Mouse (Mus musculus): Measurements from ENCODE around the gene Trim2. TPM values are rescaled to one million over a fixed set of nuclear protein-coding genes. Genes with fewer than 3 reads are reported as not detected.

The Trim2 gene
- polyA plus RNA-seq, 1 experiment from 2014 or later = 177 TPM

DNA sequence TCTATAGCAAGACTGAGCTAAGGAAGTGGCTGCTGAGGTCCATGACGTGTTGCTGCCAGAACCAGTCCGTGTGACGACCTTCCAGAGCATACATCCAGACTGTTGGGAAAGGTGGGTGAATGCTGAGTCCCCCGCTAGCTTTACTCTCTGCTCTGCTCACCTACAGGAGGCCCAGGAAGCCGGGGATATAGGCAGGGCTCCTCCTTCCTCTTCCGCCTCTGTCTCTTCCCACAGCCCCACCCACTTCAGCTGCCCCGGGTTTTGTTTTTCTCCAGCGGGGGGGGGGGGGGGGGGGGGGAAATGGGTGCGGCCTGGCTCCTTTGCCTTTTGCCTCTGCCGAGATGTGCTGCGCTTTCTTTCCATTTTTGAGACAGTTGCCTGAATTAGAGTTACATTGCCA, 30.9 kb upstream of the Trim2 start:
- Histone ChIP-seq H3K36me3 (no peaks in the 10 kb centered on the region), H3K9ac (replicated peaks) (no peak overlapping the region), H3K4me2 (replicated peaks) (no peak overlapping the region), H3K4me3 (replicated peaks) (no peak overlapping the region), H3K9me3 (no peaks in the 10 kb centered on the region), H3K4me1 (replicated peaks) (peaks cover 33% of the 10 kb centered on the region), H3K27me3 (peaks cover 10% of the 10 kb centered on the region; the same call in 1 of the 2 replicates), H3K27ac (no peak overlapping the region)
- ATAC-seq = no peak
- WGBS = 63% methylated on average over 9 of the region's 11 CpGs

DNA sequence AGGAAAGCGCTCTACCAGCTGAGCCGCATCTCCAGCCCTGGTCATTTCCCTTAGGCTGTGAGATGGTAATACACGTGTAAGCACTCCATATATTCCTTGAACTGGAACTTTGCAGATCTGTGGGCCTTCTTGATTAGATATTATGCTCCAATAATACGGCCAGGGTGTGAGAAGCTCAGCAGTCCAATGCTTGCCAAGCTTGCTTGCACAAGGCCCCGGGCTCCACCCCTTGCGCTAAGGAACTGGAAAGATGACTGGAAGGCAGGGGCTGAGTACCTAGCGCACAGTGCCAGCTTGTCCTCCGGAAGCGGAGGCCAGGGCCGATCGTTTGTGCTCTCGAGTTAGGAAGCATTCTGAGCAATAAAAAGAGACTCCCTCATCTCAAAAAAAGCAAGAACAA, 29.7 kb upstream of the Trim2 start:
- Histone ChIP-seq H3K4me1 (replicated peaks) (peaks cover 31% of the 10 kb centered on the region), H3K36me3 (no peaks in the 10 kb centered on the region), H3K27me3 (peaks cover 10% of the 10 kb centered on the region; the same call in 1 of the 2 replicates), H3K27ac (no peak overlapping the region), H3K4me2 (replicated peaks) (no peak overlapping the region), H3K9me3 (no peaks in the 10 kb centered on the region), H3K9ac (replicated peaks) (no peak overlapping the region), H3K4me3 (replicated peaks) (no peak overlapping the region)
- WGBS = 93% methylated on average over 12 of the region's 12 CpGs
- ATAC-seq = no peak

DNA sequence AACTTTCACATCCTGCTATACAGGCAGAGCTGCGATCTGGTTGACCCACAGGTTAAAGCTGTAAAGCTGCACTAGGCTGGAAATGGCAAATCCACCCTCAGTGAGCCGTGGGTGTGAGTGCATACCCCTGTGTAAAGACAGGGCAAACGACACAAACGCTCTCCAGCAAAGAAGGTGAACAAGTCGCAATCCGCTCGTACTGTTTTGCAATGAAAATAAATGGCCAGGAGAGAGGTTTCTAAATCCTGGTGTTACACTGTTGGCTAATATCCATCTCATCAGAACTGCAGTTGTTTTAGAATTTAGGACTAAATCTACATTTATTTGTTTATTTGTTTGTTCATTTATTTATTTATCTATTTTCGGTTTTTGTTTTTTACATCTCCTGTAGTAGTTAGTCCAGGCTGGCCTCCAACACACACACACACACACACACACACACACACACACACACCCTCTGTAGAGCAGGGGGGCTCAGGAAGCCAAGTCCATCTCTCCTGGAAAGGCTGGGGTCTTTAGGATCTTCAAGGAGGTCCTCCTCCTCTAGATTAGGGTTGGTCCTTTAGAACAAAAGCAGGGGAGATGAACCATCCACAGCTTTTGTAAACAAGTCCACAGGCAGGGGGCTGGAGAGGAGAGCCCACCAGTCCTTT, 28.9 kb upstream of the Trim2 start:
- Histone ChIP-seq H3K27ac (no peak overlapping the region), H3K9ac (replicated peaks) (no peak overlapping the region), H3K36me3 (no peaks in the 10 kb centered on the region), H3K4me2 (replicated peaks) (peak overlapping the region; percentile 42), H3K4me3 (replicated peaks) (no peak overlapping the region), H3K27me3 (peaks cover 10% of the 10 kb centered on the region; the same call in 1 of the 2 replicates), H3K9me3 (no peaks in the 10 kb centered on the region), H3K4me1 (replicated peaks) (peaks cover 23% of the 10 kb centered on the region)
- 35% methylated on average over 8 of the region's 8 CpGs for WGBS
- ATAC-seq = no peak

DNA sequence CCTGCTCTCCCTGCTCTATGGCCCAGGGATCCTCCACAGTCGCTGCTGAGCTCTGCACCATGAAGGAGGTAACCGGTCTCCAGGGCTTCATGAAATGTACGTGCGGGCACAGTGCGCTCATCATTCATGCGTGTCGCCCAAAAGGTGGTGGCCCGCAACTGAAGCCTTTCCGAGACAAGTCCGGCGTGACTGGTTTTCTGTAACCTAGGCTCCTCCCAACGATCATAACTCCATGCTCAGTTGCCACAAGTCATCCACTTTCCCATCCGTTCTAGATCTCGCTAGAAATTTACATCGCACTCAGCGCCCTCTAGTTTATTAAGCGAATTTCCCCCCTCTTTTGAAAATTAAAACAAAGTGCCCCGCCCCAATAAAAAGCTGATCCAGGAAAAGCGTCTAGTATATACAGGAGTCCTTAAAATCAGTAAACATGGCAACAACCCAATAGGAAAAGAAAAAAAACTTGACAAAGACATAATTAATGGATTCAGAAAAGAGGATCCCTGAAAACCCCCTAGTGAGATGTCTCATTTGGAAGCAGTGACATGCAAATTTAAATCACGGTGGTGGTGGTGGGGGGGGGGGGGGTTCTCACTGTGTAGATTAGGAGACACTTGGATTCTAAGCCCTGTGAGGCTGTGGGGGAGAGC, 28.2 kb upstream of the Trim2 start:
- Histone ChIP-seq H3K4me1 (replicated peaks) (peaks cover 22% of the 10 kb centered on the region), H3K4me2 (replicated peaks) (peak overlapping the region; percentile 42), H3K9me3 (no peaks in the 10 kb centered on the region), H3K27ac (no peak overlapping the region), H3K27me3 (peaks cover 10% of the 10 kb centered on the region; the same call in 1 of the 2 replicates), H3K9ac (replicated peaks) (no peak overlapping the region), H3K4me3 (replicated peaks) (peak overlapping the region; percentile 20), H3K36me3 (no peaks in the 10 kb centered on the region)
- 9% methylated on average over 20 of the region's 20 CpGs for WGBS
- ATAC-seq = no peak

DNA sequence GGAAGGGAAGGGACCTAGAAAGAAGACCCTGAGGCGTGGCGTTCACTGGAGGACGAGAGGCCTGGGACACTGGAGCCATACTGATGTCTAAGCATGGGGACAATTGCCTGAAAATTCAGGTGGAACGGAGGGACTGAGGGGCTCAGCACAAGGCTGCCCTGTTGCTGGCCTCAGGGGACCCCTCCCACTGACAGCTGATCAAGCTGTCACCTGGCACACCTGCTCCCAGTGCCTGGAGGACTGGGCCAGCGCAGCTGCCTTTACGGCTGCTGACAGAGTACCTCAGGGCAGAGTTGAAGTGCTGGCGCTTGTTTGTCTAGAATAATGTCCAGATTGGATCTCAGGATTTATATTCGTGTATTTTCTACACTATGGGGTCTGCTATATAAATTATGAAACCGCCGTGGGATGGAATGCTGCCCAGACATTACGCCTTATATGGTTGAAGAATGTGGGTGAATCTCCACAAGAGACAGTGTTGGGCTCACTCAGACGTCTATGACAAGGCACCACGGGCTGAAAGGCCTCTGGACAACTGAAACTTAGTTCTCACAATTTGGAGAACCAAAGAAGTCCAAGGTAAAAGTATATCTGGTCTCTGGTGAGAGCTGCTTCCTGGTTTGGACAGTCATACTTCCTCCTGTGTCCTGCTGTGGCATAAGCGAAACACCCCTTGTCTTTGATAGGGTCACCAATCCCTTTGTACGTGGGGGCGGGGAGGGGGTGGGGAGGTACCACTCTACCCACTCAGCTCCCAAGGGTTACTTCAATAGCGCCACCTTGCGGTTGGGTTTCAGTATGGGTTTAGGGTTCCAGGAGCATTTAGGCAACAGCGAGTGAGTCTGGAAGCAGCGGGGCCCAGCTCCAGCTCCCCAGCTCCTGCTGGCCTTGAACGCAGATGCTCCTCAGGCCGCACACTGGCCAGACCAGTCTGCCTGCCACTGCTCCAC, 27.0 kb upstream of the Trim2 start:
- Histone ChIP-seq H3K36me3 (no peaks in the 10 kb centered on the region), H3K4me1 (replicated peaks) (peaks cover 22% of the 10 kb centered on the region), H3K4me2 (replicated peaks) (no peak overlapping the region), H3K27ac (no peak overlapping the region), H3K4me3 (replicated peaks) (no peak overlapping the region), H3K9ac (replicated peaks) (no peak overlapping the region), H3K27me3 (peaks cover 10% of the 10 kb centered on the region; the same call in 1 of the 2 replicates), H3K9me3 (no peaks in the 10 kb centered on the region)
- peak; percentile 38; the same call in 1 of the 2 replicates for ATAC-seq
- WGBS = 47% methylated on average over 22 of the region's 22 CpGs

DNA sequence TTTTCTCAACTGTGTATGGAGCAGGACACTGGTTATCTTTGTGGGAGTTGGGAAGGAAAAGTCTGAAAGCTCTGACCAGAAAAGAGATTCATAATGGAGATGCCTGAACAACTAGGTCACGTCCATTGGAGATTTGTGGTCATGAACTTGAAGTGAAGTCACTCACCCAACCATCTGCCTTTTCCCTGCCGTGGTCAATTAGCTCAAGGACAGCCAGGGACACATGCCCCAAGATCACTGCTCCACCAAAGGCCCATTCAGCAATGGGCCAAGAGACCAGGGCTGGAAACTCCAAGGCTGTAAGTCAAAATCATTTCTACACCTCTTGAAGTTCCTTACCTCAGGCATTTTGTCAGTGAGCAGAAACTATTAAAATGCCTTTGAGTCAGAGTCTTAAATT, 23.5 kb upstream of the Trim2 start:
- WGBS = 91% methylated on average over 2 of the region's 2 CpGs

DNA sequence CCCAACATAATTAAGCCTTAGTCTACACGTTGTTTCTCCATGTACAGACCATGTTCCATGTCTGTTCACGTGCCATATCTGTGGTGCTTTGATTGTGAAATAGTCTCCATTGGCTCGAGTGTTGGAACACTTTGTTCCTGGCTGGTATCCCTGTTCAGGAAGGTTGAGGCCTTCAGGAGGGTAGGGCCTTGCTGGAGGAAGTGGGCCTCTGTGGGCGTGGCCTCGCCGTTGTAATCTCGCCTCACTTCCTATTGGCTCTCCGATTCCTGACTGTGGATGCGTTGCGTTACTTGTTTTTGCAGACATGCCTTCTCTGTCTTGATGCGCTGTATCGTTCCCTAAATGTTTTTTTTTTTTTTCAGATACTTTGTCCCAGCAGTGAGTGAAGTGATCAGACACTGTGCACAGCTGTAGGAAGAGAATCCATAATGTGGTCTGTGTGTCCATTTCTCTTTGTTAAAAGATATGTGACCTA, 18.3 kb upstream of the Trim2 start:
- H3K27ac ChIP-seq = no peak overlapping the region
- 88% methylated on average over 12 of the region's 12 CpGs for WGBS
- ATAC-seq = no peak
- H3K9ac ChIP-seq (replicated peaks) = no peak overlapping the region
- no peaks in the 10 kb centered on the region for H3K27me3 ChIP-seq
- H3K4me1 ChIP-seq (replicated peaks) = peaks cover 8% of the 10 kb centered on the region; the same call in 1 of the 2 replicates
- no peak overlapping the region for H3K4me3 ChIP-seq (replicated peaks)
- 0 out of 2 replicates have a peak, but pooled peaks cover 5% of the 10 kb centered on the region for H3K9me3 ChIP-seq
- H3K4me2 ChIP-seq (replicated peaks) = no peak overlapping the region
- no peaks in the 10 kb centered on the region for H3K36me3 ChIP-seq

More for the DNA sequence above, 23.5 kb upstream of the Trim2 start:
- ATAC-seq = no peak
- H3K9ac ChIP-seq (replicated peaks) = no peak overlapping the region
- no peaks in the 10 kb centered on the region for H3K36me3 ChIP-seq
- no peak overlapping the region for H3K27ac ChIP-seq
- H3K4me2 ChIP-seq (replicated peaks) = no peak overlapping the region
- peaks cover 7% of the 10 kb centered on the region; the same call in 1 of the 2 replicates for H3K27me3 ChIP-seq
- H3K9me3 ChIP-seq = no peaks in the 10 kb centered on the region
- H3K4me1 ChIP-seq (replicated peaks) = peaks cover 19% of the 10 kb centered on the region
- H3K4me3 ChIP-seq (replicated peaks) = no peak overlapping the region

DNA sequence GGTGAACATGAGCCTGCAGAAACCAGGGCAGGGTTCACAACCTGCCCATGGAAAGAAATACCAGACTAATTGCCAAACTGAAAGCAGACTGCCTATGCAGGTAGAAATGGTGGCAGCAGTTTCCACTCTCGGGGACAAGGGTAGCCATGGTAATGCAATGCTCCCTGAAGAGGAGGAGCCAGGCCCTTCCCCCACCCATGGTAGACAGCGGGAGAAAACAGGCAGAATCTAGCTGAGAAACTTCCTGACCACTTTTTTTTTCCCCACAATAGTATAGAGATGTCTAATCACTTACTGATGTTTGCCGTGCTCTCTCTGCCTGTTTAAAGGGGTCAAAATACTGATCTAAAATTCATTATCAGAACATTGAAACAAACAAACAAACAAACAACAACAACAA, 17.8 kb upstream of the Trim2 start:
- 0 out of 2 replicates have a peak, but pooled peaks cover 5% of the 10 kb centered on the region for H3K9me3 ChIP-seq
- no peak overlapping the region for H3K9ac ChIP-seq (replicated peaks)
- H3K27me3 ChIP-seq = no peaks in the 10 kb centered on the region
- H3K4me3 ChIP-seq (replicated peaks) = no peak overlapping the region
- WGBS = 21% methylated on average over 3 of the region's 3 CpGs
- no peak overlapping the region for H3K4me2 ChIP-seq (replicated peaks)
- no peak overlapping the region for H3K27ac ChIP-seq
- ATAC-seq = 0 out of 2 replicates have a peak, but pooled peaks have one; percentile 11
- H3K4me1 ChIP-seq (replicated peaks) = peaks cover 8% of the 10 kb centered on the region; the same call in 1 of the 2 replicates
- H3K36me3 ChIP-seq = no peaks in the 10 kb centered on the region

DNA sequence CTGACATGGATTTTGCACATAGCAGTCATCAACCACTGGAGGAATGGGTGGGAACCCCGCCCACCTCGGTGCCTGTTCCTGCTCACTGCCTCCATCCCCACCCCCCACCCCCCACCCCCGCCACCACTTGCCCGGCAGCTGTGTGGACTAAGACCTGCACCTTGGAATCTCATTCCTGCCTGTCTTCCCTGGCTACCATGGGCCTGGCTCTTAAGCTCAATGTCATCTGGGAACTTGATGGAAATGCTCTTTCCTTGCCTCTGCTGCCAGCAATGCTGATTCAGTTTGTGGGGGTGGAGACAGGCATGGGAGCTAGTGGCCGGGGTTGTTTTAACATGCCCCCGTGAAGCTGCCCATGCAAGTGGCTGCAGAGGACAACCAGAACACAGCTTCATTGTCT, 17.3 kb upstream of the Trim2 start:
- H3K27ac ChIP-seq = no peak overlapping the region
- no peak overlapping the region for H3K4me2 ChIP-seq (replicated peaks)
- no peak overlapping the region for H3K9ac ChIP-seq (replicated peaks)
- H3K9me3 ChIP-seq = 0 out of 2 replicates have a peak, but pooled peaks cover 5% of the 10 kb centered on the region
- WGBS = 40% methylated on average over 6 of the region's 6 CpGs
- no peaks in the 10 kb centered on the region for H3K27me3 ChIP-seq
- ATAC-seq = 0 out of 2 replicates have a peak, but pooled peaks have one; percentile 24
- no peaks in the 10 kb centered on the region for H3K36me3 ChIP-seq
- H3K4me1 ChIP-seq (replicated peaks) = peaks cover 8% of the 10 kb centered on the region; the same call in 1 of the 2 replicates
- H3K4me3 ChIP-seq (replicated peaks) = no peak overlapping the region

DNA sequence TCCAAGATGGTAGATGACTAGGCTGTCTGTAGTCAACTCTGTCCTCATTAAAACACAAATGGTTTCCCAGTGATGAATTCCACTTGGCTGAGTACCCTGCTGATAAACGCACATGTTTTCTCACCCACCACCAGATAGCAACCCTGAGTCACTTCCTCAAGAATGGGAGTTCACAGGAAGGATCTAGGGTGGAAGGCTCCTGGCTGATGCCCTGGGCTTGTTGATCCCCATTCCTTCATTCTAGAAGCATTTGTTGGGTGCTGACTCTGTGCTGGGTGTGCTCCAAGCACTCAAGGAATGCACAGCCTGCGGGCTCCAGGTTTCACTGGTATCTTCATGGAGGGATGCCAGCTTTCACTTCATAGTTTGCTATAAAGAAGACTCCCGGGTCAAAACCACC, 12.8 kb upstream of the Trim2 start:
- no peak overlapping the region for H3K9ac ChIP-seq (replicated peaks)
- no peak overlapping the region for H3K4me2 ChIP-seq (replicated peaks)
- H3K9me3 ChIP-seq = 0 out of 2 replicates have a peak, but pooled peaks cover 5% of the 10 kb centered on the region
- WGBS = 88% methylated on average over 3 of the region's 3 CpGs
- no peak for ATAC-seq
- H3K27me3 ChIP-seq = no peaks in the 10 kb centered on the region
- H3K36me3 ChIP-seq = no peaks in the 10 kb centered on the region
- no peak overlapping the region for H3K4me3 ChIP-seq (replicated peaks)
- H3K27ac ChIP-seq = no peak overlapping the region
- peaks cover 15% of the 10 kb centered on the region for H3K4me1 ChIP-seq (replicated peaks)

DNA sequence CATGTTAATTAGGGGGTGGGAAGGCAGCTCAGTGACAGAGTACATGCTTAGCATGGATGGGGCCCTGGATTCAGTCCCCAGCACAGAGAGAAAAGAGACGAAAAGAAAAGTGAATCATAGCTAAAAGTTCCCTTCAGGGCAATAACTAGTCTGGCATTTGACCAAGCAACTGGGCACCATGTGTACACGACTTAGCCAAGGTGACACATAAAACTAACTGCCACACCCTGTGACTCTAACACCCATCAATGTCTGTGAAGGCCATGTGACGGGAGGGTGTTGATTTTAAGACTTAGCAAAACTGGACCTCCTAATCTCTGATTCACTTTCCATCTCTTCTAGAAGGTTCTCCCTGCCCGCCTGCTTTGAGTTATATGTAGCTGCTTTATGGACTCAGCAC, 12.2 kb upstream of the Trim2 start:
- peaks cover 9% of the 10 kb centered on the region for H3K4me1 ChIP-seq (replicated peaks)
- no peak for ATAC-seq
- H3K27me3 ChIP-seq = no peaks in the 10 kb centered on the region
- 96% methylated on average over 4 of the region's 4 CpGs for WGBS
- H3K36me3 ChIP-seq = no peaks in the 10 kb centered on the region
- H3K27ac ChIP-seq = no peak overlapping the region
- no peak overlapping the region for H3K9ac ChIP-seq (replicated peaks)
- no peak overlapping the region for H3K4me3 ChIP-seq (replicated peaks)
- no peak overlapping the region for H3K4me2 ChIP-seq (replicated peaks)
- 0 out of 2 replicates have a peak, but pooled peaks cover 5% of the 10 kb centered on the region for H3K9me3 ChIP-seq

Data from midbrain, embryonic 13.5 days (tissue).